ENCODE assay signal across 7 mouse cellular contexts in genomic region chr10:128493319-128493694, GRCm38 (mm10). TPM values are rescaled to one million over a fixed set of nuclear protein-coding genes. Genes with fewer than 3 reads are reported as not detected.
A peak's percentile ranks its signal among the peaks of the same experiment; 100 is the strongest.
DNase-seq lines count a peak whose midpoint lies in the region; ATAC-seq and TF ChIP-seq lines count a peak whose summit lies in the region.

No protein-coding gene starts in this region.

- no peak for TF ChIP-seq CTCF in lung, postnatal 0 days (IDR thresholded peaks at IDR 0.05)
- no peak for TF ChIP-seq CTCF in midbrain, postnatal 0 days (IDR thresholded peaks at IDR 0.05)

- H3K9me3 ChIP-seq in lung, postnatal 0 days (ENCODE audit: low read length), result no peaks in the 10 kb centered on the region
- no peaks in the 10 kb centered on the region for H3K9me3 ChIP-seq in embryonic facial prominence, embryonic 15.5 days (replicated peaks)
- no peaks in the 10 kb centered on the region for H3K9me3 ChIP-seq in midbrain, postnatal 0 days (ENCODE audit: low read length)

- peak overlapping the region; percentile 93 for H3K9ac ChIP-seq in lung, postnatal 0 days (replicated peaks; ENCODE audit: low read depth)
- H3K9ac ChIP-seq in embryonic facial prominence, embryonic 15.5 days, result peak overlapping the region; percentile 91
- H3K9ac ChIP-seq in midbrain, postnatal 0 days (replicated peaks; ENCODE audit: low read length, poor library complexity, severe bottlenecking), result peak overlapping the region; percentile 85

- H3K27me3 ChIP-seq in lung, postnatal 0 days (replicated peaks; ENCODE audit: insufficient read depth, low read length), result no peaks in the 10 kb centered on the region
- no peaks in the 10 kb centered on the region for H3K27me3 ChIP-seq in embryonic facial prominence, embryonic 15.5 days
- no peaks in the 10 kb centered on the region for H3K27me3 ChIP-seq in midbrain, postnatal 0 days (ENCODE audit: insufficient read depth, low read length)

- peak overlapping the region; percentile 95 for H3K27ac ChIP-seq in lung, postnatal 0 days (ENCODE audit: low read length)
- H3K27ac ChIP-seq in embryonic facial prominence, embryonic 15.5 days (replicated peaks), result peak overlapping the region; percentile 100
- peak overlapping the region; percentile 94 for H3K27ac ChIP-seq in midbrain, postnatal 0 days (ENCODE audit: low read depth, low read length)

- WGBS in lung, postnatal 0 days, result 0% methylated on average over 12 of the region's 12 CpGs
- under 1% methylated on average over 12 of the region's 12 CpGs for WGBS in embryonic facial prominence, embryonic 15.5 days
- 0% methylated on average over 12 of the region's 12 CpGs for WGBS in midbrain, postnatal 0 days

- DNase-seq in lung, postnatal 0 days (ENCODE audit: low spot score), result no peak
- DNase-seq in lung, postnatal 14 days, result no peak
- peak; percentile 35 for DNase-seq in midbrain, postnatal 0 days (ENCODE audit: low spot score)
- no peak for DNase-seq in yolk sac, embryonic 10.5 days (ENCODE audit: low spot score)
- no peak for DNase-seq in kidney, postnatal 36 days

- TF ChIP-seq EP300 in lung, postnatal 0 days (IDR thresholded peaks at IDR 0.05), result no peak

- peaks cover 4% of the 10 kb centered on the region; the same call in 1 of the 2 replicates for H3K4me1 ChIP-seq in lung, postnatal 0 days (ENCODE audit: insufficient read depth, low read depth, low read length)
- H3K4me1 ChIP-seq in embryonic facial prominence, embryonic 15.5 days, result peaks cover 54% of the 10 kb centered on the region
- peaks cover 25% of the 10 kb centered on the region; the same call in 1 of the 2 replicates for H3K4me1 ChIP-seq in midbrain, postnatal 0 days (ENCODE audit: insufficient read depth, low read length)

- H3K4me3 ChIP-seq in lung, postnatal 0 days (ENCODE audit: low read depth, low read length), result peak overlapping the region; percentile 78
- peak overlapping the region; percentile 87 for H3K4me3 ChIP-seq in embryonic facial prominence, embryonic 15.5 days (replicated peaks)
- peak overlapping the region; percentile 80 for H3K4me3 ChIP-seq in midbrain, postnatal 0 days (ENCODE audit: low read depth, low read length)

- ATAC-seq in lung, postnatal 0 days, result peak; percentile 13
- ATAC-seq in embryonic facial prominence, embryonic 15.5 days (ENCODE audit: insufficient number of reproducible peaks, low FRiP score, low TSS enrichment, low read depth), result peak; percentile 15
- ATAC-seq in inflammation-experienced regulatory T-cells, adult 6 months, result peak; percentile 9
- ATAC-seq in midbrain, postnatal 0 days (ENCODE audit: low FRiP score), result peak; percentile 32

- H3K36me3 ChIP-seq in lung, postnatal 0 days (ENCODE audit: insufficient read depth, low read length), result peaks cover 17% of the 10 kb centered on the region
- peaks cover 34% of the 10 kb centered on the region for H3K36me3 ChIP-seq in embryonic facial prominence, embryonic 15.5 days
- H3K36me3 ChIP-seq in midbrain, postnatal 0 days (ENCODE audit: insufficient read depth, low read length), result peaks cover 25% of the 10 kb centered on the region

- H3K4me2 ChIP-seq in lung, postnatal 0 days (replicated peaks; ENCODE audit: low read depth, low read length), result peak overlapping the region; percentile 78
- H3K4me2 ChIP-seq in embryonic facial prominence, embryonic 15.5 days (replicated peaks), result peak overlapping the region; percentile 77
- H3K4me2 ChIP-seq in midbrain, postnatal 0 days (ENCODE audit: low read depth, low read length, poor library complexity, severe bottlenecking), result peak overlapping the region; percentile 71

RNA-seq across cellular contexts. Expression of gene Myl6, which starts 0.6 kb away (rescaled TPM):
- polyA plus RNA-seq in lung, postnatal 0 days (2015; fragmentation: Nextera tagmentation; extraction: Ambion mirVana), result 1,888 and 2,049 TPM in 2 replicates
- 1,219 and 1,296 TPM in 2 replicates for polyA plus RNA-seq in embryonic facial prominence, embryonic 15.5 days (2015; fragmentation: Nextera tagmentation; extraction: Ambion mirVana)
- polyA plus RNA-seq in inflammation-experienced regulatory T-cells, adult 6 months (2017; shearing (Covaris generic)), result 1,000 to 10,000 TPM in 1 of 3 experiments, 100 to 1,000 TPM in 2; 949 to 1,454 (median 955) TPM
- 648 and 715 TPM in 2 replicates for total RNA-seq in midbrain, postnatal 0 days (2014; rRNA removed)
- polyA plus RNA-seq in midbrain, postnatal 0 days (2015; fragmentation: Nextera tagmentation; extraction: Ambion mirVana), result 946 and 1,057 TPM in 2 replicates

RNA-seq across cellular contexts. Expression of gene Myl6b, which starts 5.2 kb away (rescaled TPM):
- polyA plus RNA-seq in lung, postnatal 0 days (2015; fragmentation: Nextera tagmentation; extraction: Ambion mirVana), result 5.5 and 5.9 TPM in 2 replicates
- 5.0 and 6.9 TPM in 2 replicates for polyA plus RNA-seq in embryonic facial prominence, embryonic 15.5 days (2015; fragmentation: Nextera tagmentation; extraction: Ambion mirVana)
- polyA plus RNA-seq in inflammation-experienced regulatory T-cells, adult 6 months (2017; shearing (Covaris generic)), result 1 to 10 TPM; 2.7 to 4.6 (median 4.5) TPM
- 24.6 and 28.6 TPM in 2 replicates for total RNA-seq in midbrain, postnatal 0 days (2014; rRNA removed)
- 4.9 and 5.4 TPM in 2 replicates for polyA plus RNA-seq in midbrain, postnatal 0 days (2015; fragmentation: Nextera tagmentation; extraction: Ambion mirVana)

RNA-seq across cellular contexts. Expression of gene Esyt1, which starts 32.4 kb away (rescaled TPM):
- 31.1 and 38.2 TPM in 2 replicates for polyA plus RNA-seq in lung, postnatal 0 days (2015; fragmentation: Nextera tagmentation; extraction: Ambion mirVana)
- 43.3 and 44.0 TPM in 2 replicates for polyA plus RNA-seq in embryonic facial prominence, embryonic 15.5 days (2015; fragmentation: Nextera tagmentation; extraction: Ambion mirVana)
- 10 to 100 TPM; 68.4 to 89.7 (median 70.4) TPM for polyA plus RNA-seq in inflammation-experienced regulatory T-cells, adult 6 months (2017; shearing (Covaris generic))
- total RNA-seq in midbrain, postnatal 0 days (2014; rRNA removed), result 16.2 and 16.6 TPM in 2 replicates
- 7.3 and 7.4 TPM in 2 replicates for polyA plus RNA-seq in midbrain, postnatal 0 days (2015; fragmentation: Nextera tagmentation; extraction: Ambion mirVana)

RNA-seq across cellular contexts. Expression of gene Smarcc2, which starts 34.3 kb away (rescaled TPM):
- 28.9 and 33.0 TPM in 2 replicates for polyA plus RNA-seq in lung, postnatal 0 days (2015; fragmentation: Nextera tagmentation; extraction: Ambion mirVana)
- 85.2 and 93.6 TPM in 2 replicates for polyA plus RNA-seq in embryonic facial prominence, embryonic 15.5 days (2015; fragmentation: Nextera tagmentation; extraction: Ambion mirVana)
- polyA plus RNA-seq in inflammation-experienced regulatory T-cells, adult 6 months (2017; shearing (Covaris generic)), result 10 to 100 TPM; 53.1 to 64.4 (median 57.2) TPM
- 216 and 233 TPM in 2 replicates for total RNA-seq in midbrain, postnatal 0 days (2014; rRNA removed)
- polyA plus RNA-seq in midbrain, postnatal 0 days (2015; fragmentation: Nextera tagmentation; extraction: Ambion mirVana), result 129 and 143 TPM in 2 replicates

RNA-seq across cellular contexts. Expression of gene Zc3h10, which starts 54.3 kb away (rescaled TPM):
- polyA plus RNA-seq in lung, postnatal 0 days (2015; fragmentation: Nextera tagmentation; extraction: Ambion mirVana), result 13.6 and 15.3 TPM in 2 replicates
- 15.8 and 16.0 TPM in 2 replicates for polyA plus RNA-seq in embryonic facial prominence, embryonic 15.5 days (2015; fragmentation: Nextera tagmentation; extraction: Ambion mirVana)
- polyA plus RNA-seq in inflammation-experienced regulatory T-cells, adult 6 months (2017; shearing (Covaris generic)), result 1 to 10 TPM; 5.6 to 9.2 (median 6.0) TPM
- 20.6 and 30.3 TPM in 2 replicates for total RNA-seq in midbrain, postnatal 0 days (2014; rRNA removed)
- 12.0 and 12.5 TPM in 2 replicates for polyA plus RNA-seq in midbrain, postnatal 0 days (2015; fragmentation: Nextera tagmentation; extraction: Ambion mirVana)
